Mouse (Mus musculus) embryo, embryonic 10 days (tissue): ENCODE measurements around the gene Dnajb5.
A peak's percentile ranks its signal among the peaks of the same experiment; 100 is the strongest.
"Not testable (repeated sequence)": the region's sequence is repeated elsewhere in the genome, so short reads cannot be mapped to it uniquely, and the experiment has no call there.

ENCODE experiments used
- DNase-seq: peaks from one replicate; pipeline ENCODE4 v3.0.0-alpha.2; 2015; ENCODE audit warnings: low spot score

Dnajb5 gene

DNA sequence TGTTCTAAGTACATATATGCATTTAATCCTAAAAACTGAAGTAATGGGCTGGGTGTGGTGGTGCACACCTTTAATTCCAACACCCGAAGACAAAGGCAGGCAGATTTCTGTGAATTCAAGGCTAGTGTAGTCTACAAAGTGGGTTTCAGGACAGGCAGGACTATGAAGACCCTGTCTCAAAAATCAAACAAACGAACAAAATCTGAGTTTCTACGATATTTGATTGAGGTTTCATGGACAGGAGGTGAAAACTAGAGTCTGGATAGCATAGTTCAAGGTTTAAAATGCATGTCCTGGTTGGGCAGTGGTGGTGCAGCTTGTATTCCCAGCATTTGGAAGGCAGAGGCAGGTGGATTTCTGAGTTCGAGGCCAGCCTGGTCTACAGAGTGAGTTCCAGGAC lies 19.7 kb downstream of the Dnajb5 start, which contains the start of gene 1700022I11Rik:
1700022I11Rik (plus strand) TSS at position 301 of the 400 bp plus-strand sequence.
- no peak for DNase-seq

DNA sequence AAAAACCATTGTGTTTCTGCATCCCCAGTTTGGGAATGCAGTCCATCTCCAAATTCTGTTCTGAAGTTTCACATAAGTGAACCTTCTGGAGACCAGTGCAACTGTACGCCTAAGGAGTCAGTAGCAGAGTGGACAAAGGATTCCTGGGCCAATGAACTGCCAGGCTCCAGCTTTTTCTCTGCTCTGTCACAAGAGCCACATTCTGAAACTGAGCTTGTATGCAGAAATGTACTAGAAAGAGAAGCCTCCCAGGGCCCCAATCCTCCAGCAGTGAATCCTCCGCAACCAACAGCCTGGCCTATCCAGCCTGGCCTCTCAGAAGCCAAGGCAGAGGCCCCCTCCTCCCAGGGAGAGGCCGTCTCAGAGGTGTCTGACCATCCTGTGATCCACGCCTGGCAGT lies 23.3 kb downstream of the Dnajb5 start:
- DNase-seq, result no peak

DNA sequence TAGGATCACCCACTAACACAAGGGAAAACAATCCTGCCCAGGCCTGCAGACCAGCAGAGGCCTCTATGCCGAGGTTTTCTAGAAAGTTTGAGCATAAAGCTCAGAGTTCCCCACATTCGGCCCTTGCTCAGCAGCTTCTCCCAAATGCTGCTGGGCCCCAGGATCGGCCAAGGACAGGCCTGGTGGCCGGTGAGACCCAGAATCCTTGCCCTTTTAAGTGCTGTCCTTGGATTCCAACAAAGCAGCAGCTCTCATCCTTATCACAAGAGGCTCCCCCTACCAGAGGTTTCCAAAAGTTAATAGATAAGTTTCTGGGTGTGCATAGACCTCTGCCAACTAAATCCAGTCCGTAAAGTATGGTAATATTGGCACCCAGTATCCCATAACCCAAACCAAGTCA lies 24.3 kb downstream of the Dnajb5 start:
- DNase-seq, result no peak

DNA sequence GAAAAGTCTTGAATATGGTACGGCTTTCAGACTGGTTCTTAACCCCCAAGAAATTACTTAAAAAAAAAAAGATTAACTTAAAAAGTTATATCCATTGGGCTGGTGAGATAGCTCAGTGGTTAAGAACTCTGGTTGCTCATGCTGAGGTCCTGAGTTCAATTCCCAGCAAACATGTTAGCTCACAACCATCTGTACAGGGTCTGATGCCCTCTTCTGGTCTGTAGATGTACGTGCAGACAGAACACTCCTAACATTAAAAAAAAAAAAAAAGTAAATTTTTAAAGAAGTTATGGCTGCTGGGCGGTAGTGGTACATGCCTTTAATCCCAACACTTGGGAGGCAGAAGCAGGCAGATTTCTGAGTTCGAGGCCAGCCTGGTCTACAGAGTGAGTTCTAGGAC lies 28.4 kb downstream of the Dnajb5 start:
- no peak for DNase-seq

DNA sequence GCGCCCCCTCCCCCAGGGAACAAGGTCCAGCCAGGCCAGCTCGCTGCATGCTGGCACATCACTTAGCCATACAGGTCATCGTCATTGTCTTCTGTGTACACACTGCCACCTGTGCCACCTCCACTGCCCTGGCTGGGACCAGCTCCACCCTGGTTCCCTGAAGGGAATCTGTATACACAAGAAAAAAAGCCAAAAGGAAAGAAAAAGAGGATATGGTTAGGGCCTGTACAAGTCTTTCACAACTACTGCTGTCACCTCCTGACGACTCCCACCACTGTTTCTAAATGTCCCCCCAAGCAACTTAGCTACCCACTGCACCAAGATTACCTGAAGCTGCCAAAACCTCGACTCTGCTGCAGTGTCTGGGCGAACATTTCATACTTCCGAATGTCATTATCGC lies 30.9 kb downstream of the Dnajb5 start:
- not testable (repeated sequence) for DNase-seq

DNA sequence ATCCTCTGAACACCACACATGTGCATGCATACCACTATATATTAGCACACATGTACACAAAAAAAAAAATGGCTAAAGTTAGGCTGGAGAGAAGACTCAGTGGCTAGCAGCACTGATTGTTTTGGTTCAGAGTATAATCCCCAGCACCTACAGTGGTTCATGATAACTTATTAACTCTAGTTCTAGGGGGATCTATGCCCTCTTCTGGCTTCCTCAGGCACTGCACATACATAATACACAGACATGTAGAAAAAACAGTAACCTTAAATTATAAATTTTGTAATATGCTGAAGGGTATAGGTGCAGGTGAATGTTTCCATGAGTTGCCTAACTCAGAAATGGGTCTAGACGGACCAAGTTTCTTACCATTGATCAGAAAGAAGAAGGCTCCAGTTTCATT lies 38.7 kb downstream of the Dnajb5 start:
- DNase-seq, result no peak

DNA sequence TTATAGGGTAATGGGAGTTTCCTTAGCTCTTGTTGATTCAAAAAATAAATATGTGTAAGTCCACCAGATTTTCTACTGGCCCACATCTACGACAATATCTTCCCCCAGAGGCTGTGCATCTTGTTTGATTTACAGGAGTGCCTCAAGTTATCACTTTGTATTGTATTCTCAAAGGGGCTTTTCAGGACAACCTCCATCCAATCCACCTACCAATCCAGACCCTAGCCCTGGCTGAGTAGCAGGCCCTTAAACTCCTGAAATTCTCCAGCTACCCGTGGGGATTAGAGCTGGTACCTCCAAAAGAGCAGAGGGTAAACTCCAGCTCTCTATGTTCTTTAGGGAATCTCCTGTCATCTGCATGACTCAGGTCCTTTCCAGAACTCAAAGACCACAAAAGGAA lies 48.4 kb downstream of the Dnajb5 start:
- no peak for DNase-seq

DNA sequence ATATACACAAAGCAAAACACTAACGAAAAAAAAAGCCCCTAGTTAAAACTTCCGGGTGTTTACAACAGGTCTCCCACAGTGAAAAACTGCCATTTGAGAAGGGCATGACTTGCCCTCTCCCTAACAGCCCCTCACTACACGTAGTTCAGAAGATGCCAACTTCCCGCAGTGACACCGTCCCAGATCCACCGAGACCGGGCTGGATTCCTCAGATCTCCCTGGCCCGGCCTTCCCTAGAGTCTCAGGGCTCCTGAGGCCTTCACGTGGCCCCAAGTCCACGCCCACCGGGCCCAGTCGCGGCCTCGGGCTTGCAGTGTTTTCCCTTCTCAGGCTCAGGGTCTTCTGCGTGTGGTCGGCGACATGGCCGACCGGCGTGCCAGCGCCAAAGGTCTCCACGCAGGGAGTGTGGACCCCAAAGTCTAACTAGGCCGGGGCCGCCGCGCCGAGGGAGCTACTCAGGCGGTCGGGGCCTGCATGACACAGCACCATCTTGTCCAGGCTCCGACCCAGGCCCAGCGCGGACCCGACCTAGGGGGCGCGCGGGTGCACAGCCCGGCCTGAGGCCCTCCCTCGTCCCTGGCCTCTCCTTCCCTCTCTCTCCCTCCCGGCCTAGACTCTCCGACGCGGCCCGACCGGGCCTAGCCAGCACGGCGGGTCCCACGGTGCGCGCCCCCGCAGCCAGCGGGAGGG lies 50.0 kb downstream of the Dnajb5 start:
- peak; percentile 76 for DNase-seq

DNA sequence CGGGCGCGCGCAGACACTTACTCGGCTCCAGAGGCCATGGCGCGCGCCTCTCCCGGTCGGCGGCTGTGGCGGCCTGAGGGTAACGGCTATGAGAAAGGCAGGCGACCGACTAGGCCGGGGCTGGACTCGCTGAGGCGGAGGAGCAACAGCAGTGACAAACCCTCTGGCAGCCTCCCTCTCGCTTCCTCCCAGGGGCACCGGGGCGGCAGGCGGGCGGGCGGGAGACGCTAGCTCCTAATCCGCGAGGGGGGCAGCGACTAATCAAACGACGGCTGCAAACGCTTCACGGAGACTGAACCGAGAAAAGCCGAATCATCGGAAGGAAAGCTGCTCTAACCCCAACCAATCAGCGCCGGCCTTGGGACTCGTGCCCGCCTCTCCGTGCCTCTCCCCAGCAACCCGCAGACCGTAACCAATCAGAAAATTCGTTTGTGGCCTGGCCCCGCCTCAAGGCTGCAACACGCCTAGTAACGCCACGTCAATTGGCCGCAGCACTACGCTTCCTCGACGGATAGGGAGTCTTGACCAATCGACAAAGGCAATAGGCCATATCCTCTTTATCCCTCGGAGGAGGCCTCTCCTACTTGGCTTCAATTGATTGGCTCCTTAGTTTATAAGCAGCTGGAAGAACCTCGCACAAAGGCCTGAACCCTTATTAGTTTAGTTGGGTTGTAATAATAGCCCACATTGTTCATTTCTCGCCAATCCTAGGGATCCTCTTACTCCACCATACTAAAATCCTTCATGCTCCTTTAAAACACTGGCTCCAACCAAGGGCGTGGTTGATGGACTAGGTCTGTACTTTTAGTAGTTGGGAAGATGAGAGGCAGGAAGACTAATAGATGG lies 50.8 kb downstream of the Dnajb5 start, which contains the start of gene Vcp:
Vcp (minus strand) TSS at position 367 of the 846 bp plus-strand sequence.
- peak; percentile 100 for DNase-seq

DNA sequence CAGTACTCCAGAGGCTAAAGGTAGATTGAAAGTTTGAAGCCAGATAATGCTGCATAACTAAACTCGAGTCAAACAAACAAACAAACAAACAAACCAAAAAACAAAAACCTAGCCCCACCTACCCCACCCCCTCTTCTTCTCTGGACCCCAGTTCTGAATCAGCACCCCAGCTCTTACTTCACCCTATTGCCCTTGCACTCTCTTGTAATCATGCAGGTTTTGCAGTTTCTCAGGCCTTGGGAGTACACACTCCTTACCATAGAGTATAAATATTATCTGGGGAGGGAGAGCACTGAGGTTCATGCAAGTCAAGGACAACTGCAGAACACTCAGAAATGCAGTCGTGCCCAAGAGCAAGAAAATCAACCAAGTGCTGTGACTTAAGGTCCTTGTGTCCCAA lies 51.7 kb downstream of the Dnajb5 start:
- no peak for DNase-seq

DNA sequence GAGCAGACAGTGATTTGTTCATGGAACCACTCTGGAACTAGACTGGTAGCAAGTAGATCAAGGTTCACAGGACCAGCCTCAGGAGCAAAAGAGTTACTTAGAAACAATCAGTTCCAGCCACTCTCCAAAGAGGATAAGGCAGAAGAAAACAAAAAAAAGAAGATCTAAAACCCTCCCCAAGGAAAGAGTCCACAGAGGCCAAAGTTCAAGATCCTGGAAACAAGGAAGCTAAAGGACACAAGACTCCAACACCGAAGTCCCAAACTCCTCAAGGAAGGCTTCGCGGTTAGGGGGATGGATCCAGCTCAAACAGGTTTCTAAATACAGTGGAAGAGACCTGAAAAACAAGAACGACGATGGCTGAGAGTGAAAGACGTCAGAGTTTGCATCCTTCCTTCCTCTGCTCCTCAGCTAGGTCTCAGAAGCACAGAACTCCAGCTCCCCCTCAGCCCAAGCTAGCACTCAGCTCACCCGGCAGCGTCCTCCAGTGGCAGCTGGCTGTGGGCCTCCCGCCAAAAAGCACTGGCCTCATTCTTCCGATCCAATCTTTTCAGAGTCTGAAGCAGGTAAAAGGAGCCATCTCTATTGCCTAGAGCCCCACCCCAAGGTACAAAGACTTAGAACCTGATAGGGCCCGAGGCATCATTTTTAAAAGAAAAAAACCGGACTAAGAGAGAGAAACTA lies 53.3 kb downstream of the Dnajb5 start:
- no peak for DNase-seq

DNA sequence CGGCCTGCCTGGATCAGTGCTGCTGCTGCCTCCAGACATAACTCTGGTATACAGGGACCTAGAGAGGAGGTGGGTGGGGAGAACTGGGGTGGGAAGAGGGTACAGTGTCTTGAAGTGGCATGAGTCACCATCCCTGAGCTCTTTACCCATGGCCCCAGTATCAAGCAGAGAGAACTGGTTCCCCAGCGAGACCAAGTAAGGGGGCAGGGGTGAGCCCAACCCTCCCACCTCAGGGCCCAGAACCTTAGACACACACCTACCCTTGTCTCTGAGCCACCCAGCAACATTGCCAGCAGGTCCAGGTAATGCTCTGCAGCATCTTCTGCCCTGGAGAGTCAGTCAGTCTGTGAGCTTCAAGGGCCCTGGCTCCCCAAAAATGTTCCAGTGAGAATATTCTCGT lies 55.3 kb downstream of the Dnajb5 start:
- no peak for DNase-seq

DNA sequence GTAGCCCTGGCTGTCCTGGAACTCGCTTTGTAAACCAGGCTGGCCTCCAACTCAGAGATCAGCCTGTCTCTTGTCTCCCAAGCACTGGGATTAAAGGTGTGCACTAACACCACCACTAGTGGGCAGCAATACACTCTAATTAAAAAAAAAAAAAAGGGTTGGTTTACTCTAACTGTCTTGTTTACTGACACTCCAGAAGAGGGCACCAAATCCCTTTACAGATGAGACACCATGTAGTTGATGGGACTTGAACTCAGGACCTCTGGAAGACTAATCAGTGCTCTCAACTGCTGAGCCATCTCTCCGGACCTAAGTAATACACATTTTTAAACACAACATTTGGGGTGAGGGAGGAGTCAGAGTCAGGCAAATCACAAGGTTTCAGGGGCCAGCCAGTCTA lies 56.2 kb downstream of the Dnajb5 start:
- DNase-seq, result peak; percentile 64
